Mouse (Mus musculus): Measurements from ENCODE around the gene Naaladl2.
"Not testable (repeated sequence)": the region's sequence is repeated elsewhere in the genome, so short reads cannot be mapped to it uniquely, and the experiment has no call there.

The Naaladl2 gene

GRCm38 (mm10) chr3:24321489-24322405 lies 822.3 kb downstream of the Naaladl2 start:
- DNase-seq (ENCODE audit: low spot score in 2 of 2), result no peak

GRCm38 (mm10) chr3:24314658-24315297 lies 829.3 kb downstream of the Naaladl2 start:
- no peak for DNase-seq (ENCODE audit: low spot score in 2 of 2)

- no peak for DNase-seq (ENCODE audit: low spot score in 2 of 2)
These were observed 918.6 kb downstream of the Naaladl2 start for GRCm38 (mm10) chr3:24225418-24225817.

- DNase-seq (ENCODE audit: low spot score in 2 of 2), result no peak
These were observed 926.6 kb downstream of the Naaladl2 start for GRCm38 (mm10) chr3:24217476-24217875.

GRCm38 (mm10) chr3:24166531-24166930 lies 977.5 kb downstream of the Naaladl2 start:
- DNase-seq (ENCODE audit: low spot score in 2 of 2), result no peak

GRCm38 (mm10) chr3:24163992-24164391 lies 980.1 kb downstream of the Naaladl2 start:
- no peak for DNase-seq (ENCODE audit: low spot score in 2 of 2)

GRCm38 (mm10) chr3:24151086-24151815 lies 992.8 kb downstream of the Naaladl2 start:
- DNase-seq (ENCODE audit: low spot score in 2 of 2), result not testable (repeated sequence)

- DNase-seq (ENCODE audit: low spot score in 2 of 2), result no peak
These were observed 1001.3 kb downstream of the Naaladl2 start for GRCm38 (mm10) chr3:24142808-24143207.

GRCm38 (mm10) chr3:24138002-24138401 lies 1006.1 kb downstream of the Naaladl2 start:
- DNase-seq (ENCODE audit: low spot score in 2 of 2), result no peak

GRCm38 (mm10) chr3:24126200-24126599 lies 1017.9 kb downstream of the Naaladl2 start:
- no peak for DNase-seq (ENCODE audit: low spot score in 2 of 2)

- DNase-seq (ENCODE audit: low spot score in 2 of 2), result no peak
These were observed 1020.0 kb downstream of the Naaladl2 start for GRCm38 (mm10) chr3:24124034-24124433.

- DNase-seq (ENCODE audit: low spot score in 2 of 2), result no peak
These were observed 1025.9 kb downstream of the Naaladl2 start for GRCm38 (mm10) chr3:24118136-24118535.

GRCm38 (mm10) chr3:24114849-24115248 lies 1029.2 kb downstream of the Naaladl2 start:
- DNase-seq (ENCODE audit: low spot score in 2 of 2), result no peak

- no peak for DNase-seq (ENCODE audit: low spot score in 2 of 2)
These were observed 1030.7 kb downstream of the Naaladl2 start for GRCm38 (mm10) chr3:24113360-24113759.

GRCm38 (mm10) chr3:24106391-24106790 lies 1037.7 kb downstream of the Naaladl2 start:
- DNase-seq (ENCODE audit: low spot score in 2 of 2), result no peak

- no peak for DNase-seq (ENCODE audit: low spot score in 2 of 2)
These were observed 1064.3 kb downstream of the Naaladl2 start for GRCm38 (mm10) chr3:24079761-24080160.

GRCm38 (mm10) chr3:24071169-24071797 lies 1072.8 kb downstream of the Naaladl2 start:
- DNase-seq (ENCODE audit: low spot score in 2 of 2), result peak in 1 of 2 experiments; percentile 21

GRCm38 (mm10) chr3:24070424-24071168 lies 1073.5 kb downstream of the Naaladl2 start:
- no peak for DNase-seq (ENCODE audit: low spot score in 2 of 2)

- no peak for DNase-seq (ENCODE audit: low spot score in 2 of 2)
These were observed 1095.8 kb downstream of the Naaladl2 start for GRCm38 (mm10) chr3:24048217-24048616.

GRCm38 (mm10) chr3:24001741-24002140 lies 1142.3 kb downstream of the Naaladl2 start:
- DNase-seq (ENCODE audit: low spot score in 2 of 2), result no peak

GRCm38 (mm10) chr3:23973727-23974126 lies 1170.3 kb downstream of the Naaladl2 start:
- DNase-seq (ENCODE audit: low spot score in 2 of 2), result no peak
